Mouse (Mus musculus) hindbrain, embryonic 12.5 days (tissue): ENCODE data around the gene Abhd13. TPM values are rescaled to one million over a fixed set of nuclear protein-coding genes. Genes with fewer than 3 reads are reported as not detected.

Experiments used
- ATAC-seq: fragments of 200-750 bp; cut with Nextera tagmentation; 2 replicates; pipeline ENCODE4 v1.8.0; 2017; ENCODE audit warnings: moderate TSS enrichment; ENCODE audit not compliant: low FRiP score
- H3K27ac ChIP-seq: fragments of 300-500 bp; sonication (generic); 2 replicates; pipeline ENCODE4 v1.5.1; 2016; ENCODE audit warnings: mild to moderate bottlenecking
- H3K27me3 ChIP-seq: fragments of 300-500 bp; sonication (generic); 2 replicates; pipeline ENCODE4 v1.6.1; 2016; ENCODE audit warnings: mild to moderate bottlenecking
- H3K36me3 ChIP-seq: fragments of 300-500 bp; sonication (generic); 2 replicates; pipeline ENCODE4 v1.6.1; 2016; ENCODE audit warnings: mild to moderate bottlenecking
- H3K4me1 ChIP-seq: fragments of 300-500 bp; sonication (generic); 2 replicates; pipeline ENCODE4 v1.6.1; 2016
- H3K4me2 ChIP-seq: fragments of 300-500 bp; sonication (generic); replicated peaks from 2 replicates; pipeline ENCODE4 v1.6.1; 2016; ENCODE audit warnings: mild to moderate bottlenecking
- H3K4me3 ChIP-seq: fragments of 300-500 bp; sonication (generic); 2 replicates; pipeline ENCODE4 v1.5.1; 2016; ENCODE audit warnings: mild to moderate bottlenecking
- H3K9ac ChIP-seq: fragments of 300-500 bp; sonication (generic); 2 replicates; pipeline ENCODE4 v1.6.1; 2016; ENCODE audit warnings: mild to moderate bottlenecking, moderate library complexity
- H3K9me3 ChIP-seq: fragments of 300-500 bp; sonication (generic); replicated peaks from 2 replicates; pipeline ENCODE4 v1.6.1; 2016; ENCODE audit warnings: mild to moderate bottlenecking
- WGBS: fragments of 180-500 bp; shearing (Covaris S2); methylation state at CpG from one replicate; pipeline ENCODE4 v1.1.7; 2016; 5-methylcytosine and 5-hydroxymethylcytosine counted together
- polyA plus RNA-seq: library from polyadenylated mRNA; unstranded; fragments of >200 nt; fragmentation: Nextera tagmentation; extraction: Ambion mirVana; gene quantifications from 2 replicates; pipeline ENCODE4 v1.2.1, GENCODE M21; 2016

The Abhd13 gene
- polyA plus RNA-seq, 1 experiment from 2014 or later = 19.2 TPM

GRCm38 (mm10) chr8:9977016-9977415, 491 bp upstream of the Abhd13 start:
- peak overlapping the region; percentile 67 for H3K4me2 ChIP-seq
- no peak overlapping the region for H3K27ac ChIP-seq
- H3K9ac ChIP-seq = no peak overlapping the region
- no peaks in the 10 kb centered on the region for H3K9me3 ChIP-seq
- H3K4me3 ChIP-seq = peak overlapping the region; percentile 95
- H3K4me1 ChIP-seq = peaks cover 33% of the 10 kb centered on the region
- no peaks in the 10 kb centered on the region for H3K27me3 ChIP-seq
- WGBS = 41% methylated on average over 15 of the region's 15 CpGs
- no peak for ATAC-seq
- peaks cover 15% of the 10 kb centered on the region for H3K36me3 ChIP-seq

DNA sequence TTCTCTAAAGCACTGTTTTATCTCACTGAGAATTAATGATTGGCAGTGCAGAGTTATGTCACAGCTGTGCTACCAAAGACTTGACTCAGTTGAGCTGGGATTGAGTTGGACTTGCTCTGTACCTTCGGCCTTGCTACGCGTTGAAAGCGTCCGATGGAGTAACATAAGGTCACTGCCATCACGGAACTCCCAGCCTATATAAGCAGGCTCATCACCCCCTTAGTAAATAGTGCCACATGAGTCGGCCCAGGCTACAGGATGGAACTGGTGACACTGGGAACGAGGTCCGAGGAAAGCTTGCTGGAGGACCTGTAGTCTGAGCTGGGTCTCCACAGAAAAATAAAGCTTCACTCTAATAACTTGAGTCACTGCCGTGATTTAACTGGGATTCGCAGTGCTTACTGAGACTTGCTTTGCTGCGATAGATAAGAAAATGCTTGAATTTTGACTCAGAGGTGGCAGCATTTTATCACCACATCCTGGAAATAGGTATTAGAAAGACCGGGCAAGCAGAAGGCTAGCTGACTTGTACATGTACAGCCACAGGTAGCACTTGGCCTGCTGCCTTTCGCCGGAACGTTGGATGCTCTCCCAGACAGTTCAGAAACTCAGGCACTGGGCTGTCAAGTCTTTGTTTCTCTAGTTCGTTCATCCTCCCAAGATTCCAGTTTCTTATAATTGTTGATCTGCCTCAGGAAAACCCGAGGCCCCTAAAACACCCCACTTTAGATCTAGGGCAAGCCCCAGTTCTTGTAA, 1.1 kb downstream of the Abhd13 start:
- Histone ChIP-seq H3K27ac (no peak overlapping the region), H3K4me2 (peak overlapping the region; percentile 67), H3K36me3 (no peaks in the 10 kb centered on the region; the same call in 1 of the 2 replicates), H3K4me3 (peak overlapping the region; percentile 95), H3K4me1 (peaks cover 33% of the 10 kb centered on the region), H3K9ac (peak overlapping the region; percentile 95), H3K27me3 (no peaks in the 10 kb centered on the region), H3K9me3 (no peaks in the 10 kb centered on the region)
- ATAC-seq = no peak
- WGBS = 61% methylated on average over 18 of the region's 18 CpGs

- Histone ChIP-seq H3K4me1 (peaks cover 33% of the 10 kb centered on the region), H3K9ac (no peak overlapping the region), H3K9me3 (no peaks in the 10 kb centered on the region), H3K27me3 (no peaks in the 10 kb centered on the region), H3K36me3 (no peaks in the 10 kb centered on the region; the same call in 1 of the 2 replicates), H3K27ac (no peak overlapping the region), H3K4me3 (no peak overlapping the region), H3K4me2 (no peak overlapping the region)
- ATAC-seq = no peak
- 84% methylated on average over 1 of the region's 1 CpGs for WGBS
Observed at GRCm38 (mm10) chr8:9979746-9980145, 2.2 kb downstream of the Abhd13 start.

DNA sequence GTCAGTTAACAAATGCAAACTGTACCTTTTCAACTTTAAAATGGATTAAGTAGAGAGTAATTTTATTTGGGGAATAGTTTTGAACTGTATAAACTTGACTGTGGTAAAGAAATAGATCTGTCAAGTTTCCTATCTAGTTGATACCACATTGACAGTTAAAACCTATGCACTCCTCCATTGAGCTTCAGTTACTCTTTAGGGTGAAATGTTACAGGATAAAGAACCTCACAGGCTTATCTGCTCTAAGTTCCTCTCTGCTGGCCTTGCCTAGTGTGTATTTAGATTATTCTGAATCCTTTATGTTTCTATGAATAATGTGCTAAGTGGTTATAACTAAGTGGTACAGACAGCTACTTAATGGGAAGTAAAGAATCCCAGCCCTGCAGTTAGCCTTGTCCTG, 2.7 kb downstream of the Abhd13 start:
- H3K4me2 ChIP-seq = no peak overlapping the region
- ATAC-seq = no peak
- no peaks in the 10 kb centered on the region for H3K9me3 ChIP-seq
- H3K9ac ChIP-seq = no peak overlapping the region
- H3K4me1 ChIP-seq = peaks cover 30% of the 10 kb centered on the region
- H3K27ac ChIP-seq = no peak overlapping the region
- no peaks in the 10 kb centered on the region for H3K27me3 ChIP-seq
- no peak overlapping the region for H3K4me3 ChIP-seq
- H3K36me3 ChIP-seq = no peaks in the 10 kb centered on the region; the same call in 1 of the 2 replicates

DNA sequence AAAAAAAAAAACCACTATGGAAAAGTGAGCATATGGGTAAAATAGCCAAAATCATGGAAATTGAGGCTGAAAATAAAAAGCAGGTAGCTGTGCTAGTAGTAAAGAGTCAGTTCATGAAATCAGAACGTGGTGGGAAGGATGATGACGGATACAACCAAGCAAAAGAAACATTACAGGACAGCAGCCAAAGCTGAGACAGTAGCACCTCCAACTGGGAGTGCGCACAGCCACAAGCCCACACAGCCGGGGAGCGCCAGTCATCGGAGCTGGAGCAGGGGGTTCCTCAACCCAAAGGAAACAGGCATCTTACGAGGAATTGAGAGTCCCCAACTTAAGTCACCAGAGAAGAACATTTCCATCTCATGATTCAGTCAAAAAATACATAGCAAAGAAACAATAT, 26.6 kb downstream of the Abhd13 start:
- H3K27ac ChIP-seq = no peak overlapping the region
- H3K4me1 ChIP-seq = peaks cover 7% of the 10 kb centered on the region
- 82% methylated on average over 7 of the region's 7 CpGs for WGBS
- no peaks in the 10 kb centered on the region for H3K9me3 ChIP-seq
- H3K27me3 ChIP-seq = peaks cover 15% of the 10 kb centered on the region; the same call in 1 of the 2 replicates
- no peak overlapping the region for H3K9ac ChIP-seq
- ATAC-seq = no peak
- H3K4me2 ChIP-seq = no peak overlapping the region
- H3K4me3 ChIP-seq = no peak overlapping the region
- H3K36me3 ChIP-seq = no peaks in the 10 kb centered on the region

DNA sequence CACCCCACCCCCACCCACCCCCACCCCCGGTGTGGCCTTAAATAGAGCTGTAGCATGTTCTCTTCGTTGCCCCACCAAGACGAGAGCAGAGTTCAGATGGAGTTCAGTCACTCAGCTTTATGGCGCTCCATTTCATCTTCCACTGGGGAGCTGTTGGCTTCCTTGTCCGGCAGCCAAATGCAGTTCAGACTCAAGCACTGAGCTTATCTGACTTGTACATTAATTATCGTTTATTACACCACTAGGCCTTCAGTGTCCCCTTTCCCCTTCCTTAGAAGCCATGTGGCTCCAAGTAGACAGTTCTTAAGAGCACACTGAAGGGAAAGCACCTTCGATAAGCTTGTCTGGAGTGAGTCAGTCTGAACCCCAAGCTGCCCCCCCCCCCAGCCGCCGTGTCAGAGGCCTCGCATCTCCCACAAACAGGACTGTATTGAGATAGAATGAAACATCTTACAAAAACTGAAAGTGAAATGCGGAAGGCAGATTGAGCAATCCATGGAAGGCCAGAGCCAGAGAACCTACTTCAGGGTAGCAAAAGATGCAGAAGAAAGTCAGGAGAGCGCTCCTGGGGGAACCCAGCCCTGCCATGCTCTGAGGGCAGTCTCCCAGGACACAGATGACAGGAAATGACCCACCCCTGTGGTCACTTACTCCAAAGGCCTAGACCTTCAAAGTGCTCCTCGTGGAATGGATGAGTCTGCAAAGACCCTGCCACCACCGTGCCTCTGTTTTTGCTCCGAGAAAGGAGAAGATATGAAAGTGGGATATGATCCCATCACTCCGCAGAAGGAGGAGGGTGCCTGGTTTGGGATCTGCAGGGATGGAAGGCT, 28.9 kb downstream of the Abhd13 start, which contains the start of gene Tnfsf13b:
TSS of gene Tnfsf13b (plus strand) at position 312 of the 830 bp plus-strand sequence.
- no peak for ATAC-seq

DNA sequence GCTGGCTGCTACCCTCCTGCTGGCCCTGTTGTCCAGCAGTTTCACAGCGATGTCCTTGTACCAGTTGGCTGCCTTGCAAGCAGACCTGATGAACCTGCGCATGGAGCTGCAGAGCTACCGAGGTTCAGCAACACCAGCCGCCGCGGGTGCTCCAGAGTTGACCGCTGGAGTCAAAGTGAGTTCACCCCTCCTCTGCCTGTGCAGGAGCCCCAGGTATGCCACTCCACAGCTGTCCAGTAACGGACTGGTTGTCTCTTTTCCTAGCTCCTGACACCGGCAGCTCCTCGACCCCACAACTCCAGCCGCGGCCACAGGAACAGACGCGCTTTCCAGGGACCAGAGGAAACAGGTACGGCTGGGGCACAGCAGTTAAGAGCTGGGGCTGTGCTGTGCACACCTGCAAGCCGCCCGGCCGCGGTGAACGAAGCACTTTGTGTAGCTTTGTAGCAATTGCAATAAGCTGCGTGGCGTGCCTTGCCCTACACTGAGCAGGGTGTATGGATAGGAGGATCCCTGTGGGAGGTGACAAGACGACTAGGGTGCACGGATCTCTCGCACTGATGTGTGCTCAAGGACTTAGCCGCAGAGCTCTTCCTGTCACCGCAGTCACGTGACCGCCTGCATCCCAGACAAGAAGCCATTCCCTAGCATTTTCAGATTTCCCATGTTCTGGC, 29.6 kb downstream of the Abhd13 start:
- Histone ChIP-seq H3K9me3 (no peaks in the 10 kb centered on the region), H3K36me3 (no peaks in the 10 kb centered on the region), H3K27me3 (peaks cover 15% of the 10 kb centered on the region; the same call in 1 of the 2 replicates), H3K9ac (peak overlapping the region; percentile 51; the same call in 1 of the 2 replicates), H3K4me1 (peaks cover 7% of the 10 kb centered on the region), H3K4me2 (peak overlapping the region; percentile 77), H3K4me3 (peak overlapping the region; percentile 44), H3K27ac (no peak overlapping the region)
- WGBS = 5% methylated on average over 29 of the region's 29 CpGs
- peak; percentile 74 for ATAC-seq

More for the DNA sequence above, 28.9 kb downstream of the Abhd13 start, which contains the start of gene Tnfsf13b:
- Histone ChIP-seq H3K36me3 (no peaks in the 10 kb centered on the region), H3K27ac (no peak within 1 kb of the TSS), H3K4me1 (peaks cover 7% of the 10 kb centered on the region), H3K4me2 (peak within 1 kb of the TSS; percentile 77), H3K27me3 (peaks cover 15% of the 10 kb centered on the region; the same call in 1 of the 2 replicates), H3K9me3 (no peaks in the 10 kb centered on the region), H3K9ac (peak within 1 kb of the TSS; percentile 51; the same call in 1 of the 2 replicates), H3K4me3 (peak within 1 kb of the TSS; percentile 44)
- WGBS = 78% methylated on average over 16 of the region's 16 CpGs

- peaks cover 15% of the 10 kb centered on the region; the same call in 1 of the 2 replicates for H3K27me3 ChIP-seq
- H3K4me2 ChIP-seq = peak overlapping the region; percentile 77
- no peaks in the 10 kb centered on the region for H3K9me3 ChIP-seq
- ATAC-seq = 0 out of 2 replicates have a peak, but pooled peaks have one; percentile 19
- peaks cover 7% of the 10 kb centered on the region for H3K4me1 ChIP-seq
- no peaks in the 10 kb centered on the region for H3K36me3 ChIP-seq
- WGBS = 38% methylated on average over 6 of the region's 6 CpGs
- no peak overlapping the region for H3K9ac ChIP-seq
- H3K27ac ChIP-seq = no peak overlapping the region
- H3K4me3 ChIP-seq = peak overlapping the region; percentile 44
Observed at GRCm38 (mm10) chr8:10007660-10008028, 30.1 kb downstream of the Abhd13 start.

DNA sequence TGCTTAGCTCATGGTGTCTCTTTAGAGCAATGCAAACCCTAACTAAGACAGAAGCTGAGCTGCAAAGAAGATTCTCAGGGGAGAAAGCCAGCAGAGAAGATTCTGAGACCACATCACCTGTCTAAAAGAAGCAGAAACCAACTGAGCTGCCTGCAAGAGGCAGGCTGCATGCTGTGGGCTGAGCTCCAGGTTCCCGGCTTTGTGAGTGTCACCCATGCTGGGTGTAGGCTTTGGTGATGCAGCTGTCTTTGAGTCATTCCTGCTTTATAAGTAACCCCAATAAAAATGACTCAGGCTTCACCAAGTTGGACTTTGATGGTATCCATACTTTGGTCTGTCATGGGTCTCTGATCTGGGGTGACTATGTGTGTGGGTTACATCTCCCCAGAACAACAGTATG, 38.7 kb downstream of the Abhd13 start:
- Histone ChIP-seq H3K27ac (no peak overlapping the region), H3K4me1 (no peaks in the 10 kb centered on the region), H3K9me3 (no peaks in the 10 kb centered on the region; the same call in 1 of the 2 replicates), H3K4me3 (no peak overlapping the region), H3K27me3 (no peaks in the 10 kb centered on the region), H3K4me2 (no peak overlapping the region), H3K36me3 (no peaks in the 10 kb centered on the region), H3K9ac (no peak overlapping the region)
- 82% methylated on average over 1 of the region's 1 CpGs for WGBS
- ATAC-seq = no peak

DNA sequence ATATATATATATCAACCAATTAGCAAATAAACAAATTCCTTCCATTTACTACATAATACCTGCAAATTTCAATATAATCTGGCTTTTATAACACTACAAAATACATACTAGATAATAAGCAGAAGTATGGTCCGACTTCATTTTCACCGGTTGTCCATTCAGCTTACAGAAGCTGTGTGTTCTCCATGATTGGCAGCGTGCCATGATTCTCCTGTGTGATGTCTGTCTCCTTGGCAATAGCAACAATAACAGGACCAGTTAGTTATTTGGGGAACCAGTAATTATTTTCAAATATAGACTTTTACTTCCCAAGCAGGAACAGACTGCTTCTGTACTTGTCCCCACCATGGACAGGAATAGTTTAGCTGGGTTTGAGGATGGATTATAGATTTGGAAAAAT, 39.7 kb downstream of the Abhd13 start:
- H3K4me1 ChIP-seq = no peaks in the 10 kb centered on the region
- no peak overlapping the region for H3K4me2 ChIP-seq
- ATAC-seq = no peak
- no peak overlapping the region for H3K27ac ChIP-seq
- no peaks in the 10 kb centered on the region; the same call in 1 of the 2 replicates for H3K9me3 ChIP-seq
- H3K36me3 ChIP-seq = no peaks in the 10 kb centered on the region
- H3K4me3 ChIP-seq = no peak overlapping the region
- H3K27me3 ChIP-seq = no peaks in the 10 kb centered on the region
- 76% methylated on average over 3 of the region's 3 CpGs for WGBS
- no peak overlapping the region for H3K9ac ChIP-seq

GRCm38 (mm10) chr8:10030320-10031060, 53.0 kb downstream of the Abhd13 start:
- no peak for ATAC-seq

More at GRCm38 (mm10) chr8:10030320-10031060, 53.0 kb downstream of the Abhd13 start:
- Histone ChIP-seq H3K36me3 (no peaks in the 10 kb centered on the region), H3K9ac (no peak overlapping the region), H3K4me2 (no peak overlapping the region), H3K4me1 (no peaks in the 10 kb centered on the region), H3K4me3 (no peak overlapping the region), H3K27me3 (no peaks in the 10 kb centered on the region), H3K9me3 (no peaks in the 10 kb centered on the region), H3K27ac (no peak overlapping the region)
- WGBS = 77% methylated on average over 8 of the region's 8 CpGs
